Mouse (Mus musculus): ENCODE measurements at regions not wholly inside any gene's neighbourhood (a gene's known extent, or its start where the extent isn't known, plus 50 kb on each side); places are given as distances from the start of the nearest gene placed in this dataset.

DNA sequence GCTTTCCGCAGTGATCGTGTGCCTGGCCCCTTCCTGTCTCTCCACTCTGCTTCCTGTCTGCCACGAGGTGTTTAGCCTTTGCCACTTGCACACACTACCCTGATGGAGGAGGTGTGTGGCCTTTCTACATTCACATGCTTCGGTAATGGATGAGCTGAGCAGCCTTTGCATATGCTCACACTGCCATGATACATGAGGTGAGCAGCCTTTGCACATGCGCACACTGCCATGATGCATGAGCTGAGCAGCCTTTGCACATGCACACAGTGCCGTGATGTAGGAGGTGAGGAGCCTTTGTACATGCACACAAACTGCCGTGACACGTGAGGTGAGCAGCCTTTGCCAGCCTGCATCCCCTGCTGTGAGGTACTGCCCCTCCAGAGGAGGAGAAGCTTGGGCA, 58.3 kb downstream of the Erv3 start:
- in situ Hi-C loops (cut with MboI, MseI) = loop anchor here (5.0 kb wide), 1 partner anchor 84 kb away; no protein-coding TSS in a partner anchor

DNA sequence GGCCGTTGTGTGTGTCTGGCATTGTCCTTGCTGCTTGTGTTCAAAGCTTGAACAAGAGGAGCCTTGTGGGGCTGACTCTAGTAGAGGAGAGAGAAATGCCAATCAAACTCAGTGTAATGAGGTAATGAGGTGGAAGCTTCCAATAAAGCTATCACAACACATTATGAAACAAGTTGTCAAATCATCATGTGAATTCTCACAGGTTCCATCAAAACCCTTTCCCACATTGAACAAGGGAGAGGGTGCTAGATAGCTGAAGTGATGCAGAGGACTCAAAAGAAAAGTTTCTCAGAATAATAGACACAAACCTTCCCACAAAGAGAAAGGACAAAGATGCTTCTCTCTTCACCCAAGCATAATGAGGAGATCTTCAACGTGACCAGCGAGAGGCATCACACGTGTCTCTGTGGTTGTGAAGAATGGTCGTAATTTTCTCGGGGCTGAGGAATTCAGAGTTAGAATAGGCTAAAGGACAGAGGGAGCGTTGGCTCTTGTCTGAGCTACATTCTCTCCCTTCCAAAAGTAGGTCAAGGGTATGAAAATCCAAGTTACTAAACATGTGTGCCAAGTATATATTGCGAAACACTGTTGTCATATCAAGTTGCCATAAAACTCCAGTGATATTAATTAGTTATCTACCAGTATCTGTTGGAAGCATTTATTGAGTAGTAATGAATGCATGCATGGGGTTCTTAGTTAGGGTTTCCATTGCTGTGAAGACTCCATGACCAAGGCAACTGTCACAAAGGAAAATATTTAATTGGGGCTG, 59.2 kb downstream of the Erv3 start:
- in situ Hi-C loops (cut with MboI, MseI) = loop anchor here (5.0 kb wide), 1 partner anchor 83 kb away; no protein-coding TSS in a partner anchor

DNA sequence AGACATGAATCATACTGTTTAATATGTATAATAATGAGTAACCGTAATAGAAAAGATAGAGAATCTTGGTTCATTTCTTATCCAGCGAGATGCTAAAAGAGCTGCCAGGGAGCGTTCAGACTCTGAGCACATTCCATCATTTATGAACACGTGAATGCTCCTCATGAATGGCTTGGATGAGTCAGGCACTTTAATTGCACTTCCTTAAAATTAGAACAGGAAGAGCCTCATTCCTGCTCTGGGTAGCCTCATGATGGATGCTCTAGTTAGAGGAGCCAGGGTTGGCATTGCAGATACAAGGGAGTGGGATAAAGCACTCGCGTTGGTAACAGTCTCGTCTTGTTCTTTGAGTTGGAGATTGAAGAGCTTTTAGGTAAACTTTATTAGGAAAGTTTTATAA, 60.1 kb downstream of the Erv3 start:
- in situ Hi-C loops (cut with MboI, MseI) = no loop called here

- in situ Hi-C loops (cut with MboI, MseI) = no loop called here
Observed at GRCm38 (mm10) chr2:131797001-131797693, 62.4 kb downstream of the Erv3 start.

- in situ Hi-C loops (cut with MboI, MseI) = no loop called here
Observed at GRCm38 (mm10) chr2:131775381-131775780, 84.2 kb downstream of the Erv3 start.

GRCm38 (mm10) chr2:131773691-131774090, 85.9 kb downstream of the Erv3 start:
- in situ Hi-C loops (cut with MboI, MseI) = no loop called here

DNA sequence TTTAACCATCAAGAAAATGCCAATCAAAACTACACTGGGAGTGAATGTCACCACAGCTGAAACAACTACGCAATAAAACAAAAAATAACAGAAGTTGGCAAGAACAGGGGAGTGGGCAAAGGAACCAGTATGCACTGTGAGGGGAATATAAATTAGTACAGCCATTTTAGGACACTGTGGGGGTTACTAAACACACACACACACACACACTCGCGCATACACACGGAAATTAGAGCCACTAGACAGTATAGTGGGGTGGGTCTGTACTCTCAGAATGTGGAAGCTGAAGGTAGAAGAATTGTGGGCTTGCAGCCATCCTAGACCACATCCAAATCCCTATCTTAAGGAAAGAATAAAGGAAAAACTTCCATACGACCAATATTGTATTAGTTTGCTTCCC, 87.4 kb downstream of the Erv3 start:
- in situ Hi-C loops (cut with MboI, MseI) = no loop called here

DNA sequence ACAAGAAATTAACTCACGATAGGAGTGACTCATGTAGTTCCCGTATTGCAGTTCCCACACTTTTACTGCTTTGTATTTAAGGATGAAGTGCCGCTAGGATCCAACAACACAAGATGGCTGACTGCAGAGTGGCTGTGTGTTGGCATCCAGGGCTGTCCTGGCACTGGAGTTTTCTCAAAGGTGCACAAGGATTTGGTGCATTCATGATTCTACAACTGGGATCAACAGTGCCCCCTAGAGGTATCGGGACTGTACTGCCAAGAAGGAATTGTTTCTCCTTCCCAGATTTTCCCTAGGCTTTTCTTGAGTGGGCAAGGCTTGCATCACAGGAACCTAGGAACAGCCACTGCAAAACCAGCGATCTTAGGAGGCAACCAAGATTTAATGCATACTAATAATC, 88.7 kb downstream of the Erv3 start:
- in situ Hi-C loops (cut with MboI, MseI) = no loop called here

DNA sequence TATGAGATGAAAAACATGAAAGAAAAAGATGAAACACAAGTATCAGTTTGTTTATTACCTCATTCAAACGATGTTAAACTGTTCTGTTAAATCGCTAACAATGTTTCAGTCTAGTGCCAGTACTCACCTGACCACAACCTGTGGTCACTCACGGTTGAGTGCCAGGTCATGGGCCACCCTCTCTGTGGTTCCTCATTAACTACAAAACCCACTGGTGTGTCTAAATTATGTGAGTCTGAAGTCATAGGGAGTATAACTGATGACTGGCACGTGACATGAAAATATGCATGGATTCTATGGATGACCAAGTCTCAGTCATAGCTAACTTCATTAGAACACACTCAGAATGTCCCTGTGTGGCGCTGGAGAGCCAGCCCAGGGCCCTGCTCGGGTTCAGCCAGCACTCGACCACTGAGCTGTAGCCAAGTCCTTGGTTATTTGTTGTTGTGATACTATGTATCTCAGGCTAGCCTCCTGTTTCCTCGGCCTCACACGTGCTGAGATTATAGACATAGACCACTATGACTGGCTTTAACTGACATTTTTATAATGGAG, 89.8 kb downstream of the Erv3 start:
- in situ Hi-C loops (cut with MboI, MseI) = no loop called here

- in situ Hi-C loops (cut with MboI, MseI) = no loop called here
Observed at GRCm38 (mm10) chr2:131766500-131766899, 93.0 kb downstream of the Erv3 start.

- in situ Hi-C loops (cut with MboI, MseI) = no loop called here
Observed at GRCm38 (mm10) chr2:131761507-131761906, 98.0 kb downstream of the Erv3 start.

DNA sequence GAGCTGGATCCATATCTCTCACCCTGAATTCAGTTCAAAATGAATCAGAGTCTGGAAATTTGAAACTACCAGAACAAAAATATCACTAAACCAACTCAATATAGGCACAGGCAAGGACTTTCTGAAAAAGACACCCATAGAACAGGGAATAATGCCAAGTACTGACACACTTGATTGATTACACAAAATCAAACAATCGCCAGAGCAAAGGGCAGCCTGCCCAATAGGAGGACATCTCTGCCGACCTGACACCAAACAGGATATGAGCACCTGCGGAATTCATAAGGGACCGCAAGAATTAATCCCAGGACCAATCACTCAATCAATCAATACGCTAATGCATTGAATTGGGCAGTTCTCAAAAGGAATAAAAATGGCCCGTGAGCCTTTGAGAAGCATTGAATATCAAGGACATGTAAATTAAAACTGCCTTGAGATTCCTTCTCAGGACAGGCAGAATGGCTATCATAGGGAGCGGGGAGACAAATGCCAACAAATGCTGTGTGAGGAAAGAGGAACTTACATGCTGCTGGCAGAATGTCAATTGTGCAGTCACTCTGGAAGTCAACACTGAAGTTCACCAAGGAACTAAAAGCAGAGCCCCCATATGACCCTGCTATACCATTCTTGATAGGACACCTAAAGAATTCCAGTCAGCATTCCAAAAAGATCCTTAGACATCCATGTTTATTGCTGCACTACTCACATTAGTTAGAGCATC, 102.2 kb downstream of the Erv3 start:
- in situ Hi-C loops (cut with MboI, MseI) = no loop called here

GRCm38 (mm10) chr2:131755107-131755506, 104.4 kb downstream of the Erv3 start:
- in situ Hi-C loops (cut with MboI, MseI) = no loop called here

DNA sequence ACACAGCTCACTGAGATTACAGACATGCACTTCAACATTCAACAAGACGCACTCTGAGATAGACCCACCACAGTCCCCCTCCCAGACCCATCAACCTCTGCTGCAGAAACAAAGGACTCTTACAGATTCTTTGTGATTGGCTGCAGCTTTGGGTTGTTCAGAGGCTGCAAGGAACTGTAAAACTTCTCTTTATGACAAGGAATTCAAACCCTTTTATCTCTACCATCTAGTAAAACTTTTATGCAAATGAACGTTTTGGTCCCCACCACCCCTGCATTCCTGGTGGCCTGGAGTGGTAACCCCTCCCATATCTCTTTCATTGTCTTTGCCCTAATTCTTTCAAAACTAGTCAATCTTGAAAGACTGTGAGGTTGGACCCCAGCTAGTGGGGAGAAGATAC, 106.1 kb downstream of the Erv3 start:
- in situ Hi-C loops (cut with MboI, MseI) = no loop called here

GRCm38 (mm10) chr2:131750679-131751078, 108.9 kb downstream of the Erv3 start:
- in situ Hi-C loops (cut with MboI, MseI) = no loop called here

- in situ Hi-C loops (cut with MboI, MseI) = no loop called here
Observed at GRCm38 (mm10) chr2:131750206-131750605, 109.3 kb downstream of the Erv3 start.

GRCm38 (mm10) chr2:131749746-131750145, 109.8 kb downstream of the Erv3 start:
- in situ Hi-C loops (cut with MboI, MseI) = no loop called here

DNA sequence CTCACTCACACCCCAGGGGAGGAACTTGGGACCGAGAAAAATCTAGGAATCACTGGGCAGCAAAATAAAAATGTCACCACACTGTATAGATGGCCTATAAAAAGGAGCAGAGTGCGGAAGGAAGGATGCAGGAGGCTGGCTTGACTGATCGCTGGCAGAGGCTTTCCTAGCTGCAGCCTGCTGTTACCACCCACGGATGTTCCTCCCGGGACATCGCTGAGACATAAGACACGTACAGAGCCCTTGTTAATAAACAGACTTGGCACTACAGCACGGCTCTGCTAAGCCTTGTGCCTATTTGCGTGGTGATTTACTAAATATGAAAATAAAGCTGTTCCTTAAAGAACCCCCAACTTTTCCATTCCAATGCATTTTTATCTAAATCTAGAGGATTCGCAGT, 110.8 kb downstream of the Erv3 start:
- in situ Hi-C loops (cut with MboI, MseI) = no loop called here

- in situ Hi-C loops (cut with MboI, MseI) = no loop called here
Observed at GRCm38 (mm10) chr2:131747707-131748106, 111.8 kb downstream of the Erv3 start.

DNA sequence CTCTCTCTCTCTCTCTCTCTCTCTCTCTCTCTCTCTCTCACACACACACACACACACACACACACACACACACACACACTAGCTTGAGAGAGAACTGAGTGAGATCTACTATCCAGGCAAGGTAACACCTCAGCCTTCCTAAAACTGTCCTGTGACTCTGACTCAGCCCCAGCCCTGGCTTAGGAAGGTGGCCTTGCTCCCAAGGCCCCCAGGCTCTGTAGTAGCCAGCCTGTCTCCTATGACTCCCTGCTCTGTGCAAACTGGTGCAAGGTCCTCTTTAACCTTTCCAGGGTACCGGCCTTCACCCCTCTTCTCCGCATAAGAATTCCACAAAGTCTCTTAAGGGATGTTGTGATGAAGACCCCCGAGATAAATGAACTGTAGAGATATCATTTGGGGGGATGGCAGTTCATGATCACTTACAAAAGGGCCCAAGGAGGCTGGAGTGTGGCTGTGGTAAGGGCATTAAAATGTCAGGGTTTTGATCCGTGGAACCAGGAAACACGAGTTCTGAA, 114.1 kb downstream of the Erv3 start:
- in situ Hi-C loops (cut with MboI, MseI) = no loop called here

DNA sequence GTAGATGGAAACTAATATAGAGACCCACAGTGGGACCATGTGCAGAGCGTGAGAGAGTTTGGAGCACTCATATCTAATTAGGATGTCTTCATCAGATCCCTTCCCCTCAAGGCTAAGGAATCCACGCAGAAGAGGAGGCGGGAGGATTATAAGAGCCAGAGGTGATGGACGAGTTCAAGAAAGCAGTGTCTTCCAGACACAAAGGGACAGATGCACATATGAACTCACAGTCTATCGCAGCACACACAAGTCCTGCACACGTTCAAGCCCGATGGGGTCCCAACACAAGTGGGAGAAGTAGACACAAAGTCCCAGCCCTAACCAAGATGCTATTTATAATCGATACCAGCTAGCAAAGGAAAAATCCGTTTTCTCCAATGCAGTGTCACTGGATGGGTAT, 114.6 kb downstream of the Erv3 start:
- in situ Hi-C loops (cut with MboI, MseI) = no loop called here

DNA sequence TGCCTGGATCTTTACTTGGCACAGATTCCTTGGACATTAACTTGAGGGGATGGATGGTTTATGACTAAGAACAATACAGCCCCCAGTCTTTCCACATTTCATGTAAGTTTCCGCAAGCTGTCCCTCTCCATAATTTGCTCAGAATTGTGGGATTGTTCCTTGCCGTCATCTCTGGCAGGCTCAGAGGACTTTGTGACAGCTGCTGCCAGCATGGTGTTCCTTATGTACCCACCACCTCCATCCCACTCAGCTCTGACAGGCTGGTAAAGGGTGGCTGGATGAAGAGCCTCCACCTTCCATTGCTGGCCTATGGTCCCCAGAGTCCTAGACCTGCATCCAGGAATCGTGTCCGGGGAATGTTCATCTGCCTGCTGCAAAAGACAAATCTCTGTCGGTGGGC, 119.1 kb downstream of the Erv3 start:
- in situ Hi-C loops (cut with MboI, MseI) = no loop called here

Data from regulatory T cell (primary cell).